Mouse (Mus musculus): Measurements from ENCODE around the gene Npsr1. TPM values are rescaled to one million over a fixed set of nuclear protein-coding genes. Genes with fewer than 3 reads are reported as not detected.

Gene Npsr1
- polyA plus RNA-seq, 1 experiment from 2014 or later: 0.55 TPM

DNA sequence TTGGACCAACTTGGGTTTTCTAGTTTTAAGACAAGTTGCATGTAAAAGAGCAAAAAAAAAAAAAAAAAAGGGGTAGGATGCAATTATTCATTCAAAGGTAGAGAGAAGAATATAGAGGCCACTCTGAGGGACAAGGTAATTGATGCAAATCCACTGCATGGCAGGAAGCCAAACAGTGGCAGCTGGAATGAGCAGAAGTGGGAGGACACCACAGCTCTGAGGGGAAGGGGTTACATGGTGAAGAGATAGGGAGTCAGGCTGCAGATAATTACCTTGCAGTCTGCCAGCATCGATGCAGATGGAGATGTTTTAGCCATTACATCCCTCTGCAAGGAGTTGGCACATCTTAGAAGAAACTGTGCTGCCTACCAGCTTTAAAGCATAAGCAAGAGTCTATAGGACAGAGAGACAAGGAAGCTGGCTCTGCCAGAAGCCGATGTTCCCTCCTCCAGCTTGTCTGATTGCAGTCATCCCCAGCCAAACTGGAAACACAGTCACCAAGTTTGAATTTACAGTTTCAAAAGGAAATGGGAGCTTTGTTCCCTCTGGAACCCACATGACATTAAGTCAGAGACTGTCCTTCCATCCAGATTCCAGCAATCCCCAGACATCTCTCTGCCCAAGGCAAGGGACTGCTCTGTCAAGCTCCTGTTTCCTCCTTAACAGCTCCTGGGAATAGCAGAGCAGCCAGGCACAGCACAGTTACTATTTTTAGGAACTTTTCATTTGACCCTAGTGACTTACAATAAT, 91.9 kb downstream of the Npsr1 start:
- 21% methylated on average over 2 of the region's 2 CpGs for WGBS
- Histone ChIP-seq H3K9ac (ENCODE audit: low read length) (no peak overlapping the region), H3K36me3 (ENCODE audit: control insufficient read depth, insufficient read depth, low read length) (no peaks in the 10 kb centered on the region), H3K4me1 (ENCODE audit: control insufficient read depth, insufficient read depth, low read length) (peaks cover 12% of the 10 kb centered on the region), H3K9me3 (replicated peaks; ENCODE audit: control insufficient read depth, low read length) (no peaks in the 10 kb centered on the region), H3K27me3 (replicated peaks; ENCODE audit: control insufficient read depth, insufficient read depth, low read length) (no peaks in the 10 kb centered on the region), H3K27ac (ENCODE audit: low read depth, low read length) (peak overlapping the region; percentile 61), H3K4me3 (ENCODE audit: low read depth, low read length) (no peak overlapping the region), H3K4me2 (ENCODE audit: low read length) (no peak overlapping the region)
- ATAC-seq: peak; percentile 79
- DNase-seq (ENCODE audit: low spot score): peak; percentile 78

DNA sequence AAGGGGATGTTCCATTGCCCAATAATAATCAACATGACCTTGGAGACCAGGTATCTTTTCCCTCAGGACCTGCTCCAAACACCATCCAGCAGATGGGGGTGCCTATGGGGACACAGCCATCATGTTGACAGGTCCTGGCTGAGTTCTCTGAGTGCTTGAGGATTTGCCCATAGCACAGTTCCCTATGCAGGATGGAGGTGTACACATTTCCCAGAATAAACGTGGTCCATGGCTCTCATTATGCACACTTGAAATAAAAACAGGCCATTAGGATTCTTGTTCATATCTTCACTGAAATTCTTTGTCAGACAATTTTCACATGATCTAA, 92.4 kb downstream of the Npsr1 start:
- ATAC-seq (no peak), DNase-seq (ENCODE audit: low spot score) (peak; percentile 19)
- H3K9ac ChIP-seq (ENCODE audit: low read length): no peak overlapping the region
- H3K4me3 ChIP-seq (ENCODE audit: low read depth, low read length): no peak overlapping the region
- no peaks in the 10 kb centered on the region for H3K27me3 ChIP-seq (replicated peaks; ENCODE audit: control insufficient read depth, insufficient read depth, low read length)
- peaks cover 12% of the 10 kb centered on the region for H3K4me1 ChIP-seq (ENCODE audit: control insufficient read depth, insufficient read depth, low read length)
- 20% methylated on average over 1 of the region's 1 CpGs for WGBS
- peak overlapping the region; percentile 61; the same call in 1 of the 2 replicates for H3K27ac ChIP-seq (ENCODE audit: low read depth, low read length)
- no peaks in the 10 kb centered on the region for H3K36me3 ChIP-seq (ENCODE audit: control insufficient read depth, insufficient read depth, low read length)
- H3K9me3 ChIP-seq (replicated peaks; ENCODE audit: control insufficient read depth, low read length): no peaks in the 10 kb centered on the region
- H3K4me2 ChIP-seq (ENCODE audit: low read length): no peak overlapping the region

DNA sequence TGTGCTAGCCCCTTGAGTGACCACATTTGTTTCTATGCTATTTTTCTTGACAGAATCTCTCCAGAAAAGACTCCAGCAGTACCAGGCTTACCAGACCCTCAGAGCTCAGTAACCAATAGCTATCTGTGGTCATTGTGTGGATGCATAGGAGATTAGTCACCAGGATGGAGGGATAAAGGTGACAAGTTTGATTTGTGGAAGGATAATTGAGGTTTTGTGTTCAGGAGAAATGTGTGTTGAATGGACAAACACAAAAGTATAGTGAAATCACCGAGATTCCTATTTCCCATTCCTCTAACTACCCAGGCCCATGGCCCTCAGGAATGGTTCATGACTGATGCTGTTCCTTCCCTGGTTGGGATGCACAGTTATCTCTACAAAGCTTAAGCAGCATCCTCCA, 100.5 kb downstream of the Npsr1 start:
- ATAC-seq: no peak
- no peak overlapping the region for H3K9ac ChIP-seq (ENCODE audit: low read length)
- H3K9me3 ChIP-seq (replicated peaks; ENCODE audit: control insufficient read depth, low read length): no peaks in the 10 kb centered on the region
- H3K4me2 ChIP-seq (ENCODE audit: low read length): no peak overlapping the region
- H3K4me1 ChIP-seq (ENCODE audit: control insufficient read depth, insufficient read depth, low read length): no peaks in the 10 kb centered on the region
- H3K27ac ChIP-seq (ENCODE audit: low read depth, low read length): no peak overlapping the region
- DNase-seq (ENCODE audit: low spot score): no peak
- H3K27me3 ChIP-seq (replicated peaks; ENCODE audit: control insufficient read depth, insufficient read depth, low read length): no peaks in the 10 kb centered on the region
- H3K36me3 ChIP-seq (ENCODE audit: control insufficient read depth, insufficient read depth, low read length): no peaks in the 10 kb centered on the region
- no peak overlapping the region for H3K4me3 ChIP-seq (ENCODE audit: low read depth, low read length)
- 39% methylated on average over 1 of the region's 1 CpGs for WGBS

DNA sequence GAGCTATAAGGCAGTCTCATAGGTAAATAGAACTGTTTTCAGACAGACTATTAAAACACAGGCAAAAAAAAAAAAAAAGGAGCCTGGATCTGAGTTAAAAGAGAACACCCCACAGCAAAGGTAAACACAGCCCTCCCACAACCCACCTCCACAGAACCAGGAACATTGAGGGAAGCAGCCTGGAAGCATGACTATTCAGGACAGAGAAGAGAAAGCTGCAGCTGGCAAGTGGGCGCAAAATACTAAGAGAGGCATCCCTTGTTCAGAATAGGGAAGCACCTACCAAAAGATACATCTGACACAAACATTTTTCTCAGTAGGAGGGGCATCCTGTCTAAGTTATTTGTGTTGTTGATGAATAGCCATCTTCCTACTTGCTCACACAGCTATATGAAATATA, 113.8 kb downstream of the Npsr1 start:
- Histone ChIP-seq H3K27me3 (replicated peaks; ENCODE audit: control insufficient read depth, insufficient read depth, low read length) (no peaks in the 10 kb centered on the region), H3K27ac (ENCODE audit: low read depth, low read length) (no peak overlapping the region), H3K4me3 (ENCODE audit: low read depth, low read length) (no peak overlapping the region), H3K4me1 (ENCODE audit: control insufficient read depth, insufficient read depth, low read length) (no peaks in the 10 kb centered on the region), H3K36me3 (ENCODE audit: control insufficient read depth, insufficient read depth, low read length) (no peaks in the 10 kb centered on the region), H3K4me2 (ENCODE audit: low read length) (no peak overlapping the region), H3K9ac (ENCODE audit: low read length) (no peak overlapping the region), H3K9me3 (replicated peaks; ENCODE audit: control insufficient read depth, low read length) (no peaks in the 10 kb centered on the region)
- 96% methylated on average over 1 of the region's 1 CpGs for WGBS
- DNase-seq (ENCODE audit: low spot score) (no peak), ATAC-seq (no peak)

DNA sequence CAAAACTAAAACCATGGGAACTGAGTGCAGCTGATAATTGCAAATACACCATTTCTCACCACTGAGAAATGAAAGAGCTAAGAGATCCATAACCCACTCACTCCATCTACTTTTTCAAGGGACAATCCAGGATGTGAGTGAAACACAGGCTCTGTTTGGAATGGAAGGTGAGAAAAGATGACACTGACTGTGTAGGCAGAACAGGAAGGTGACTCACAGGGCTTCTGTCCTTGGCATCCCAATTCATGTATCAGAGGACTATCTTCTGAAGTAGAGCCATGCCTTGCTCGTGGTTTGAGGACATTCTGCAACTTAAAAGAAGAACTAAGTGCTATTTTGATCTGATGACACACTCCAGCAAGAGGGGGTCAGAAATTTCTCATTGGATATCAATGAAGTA, 119.9 kb downstream of the Npsr1 start:
- no peaks in the 10 kb centered on the region for H3K9me3 ChIP-seq (replicated peaks; ENCODE audit: control insufficient read depth, low read length)
- H3K4me1 ChIP-seq (ENCODE audit: control insufficient read depth, insufficient read depth, low read length): no peaks in the 10 kb centered on the region
- H3K36me3 ChIP-seq (ENCODE audit: control insufficient read depth, insufficient read depth, low read length): no peaks in the 10 kb centered on the region
- no peak overlapping the region for H3K9ac ChIP-seq (ENCODE audit: low read length)
- DNase-seq (ENCODE audit: low spot score): no peak
- 64% methylated on average over 1 of the region's 1 CpGs for WGBS
- H3K4me3 ChIP-seq (ENCODE audit: low read depth, low read length): no peak overlapping the region
- no peak overlapping the region for H3K27ac ChIP-seq (ENCODE audit: low read depth, low read length)
- H3K4me2 ChIP-seq (ENCODE audit: low read length): no peak overlapping the region
- ATAC-seq: no peak
- no peaks in the 10 kb centered on the region for H3K27me3 ChIP-seq (replicated peaks; ENCODE audit: control insufficient read depth, insufficient read depth, low read length)

DNA sequence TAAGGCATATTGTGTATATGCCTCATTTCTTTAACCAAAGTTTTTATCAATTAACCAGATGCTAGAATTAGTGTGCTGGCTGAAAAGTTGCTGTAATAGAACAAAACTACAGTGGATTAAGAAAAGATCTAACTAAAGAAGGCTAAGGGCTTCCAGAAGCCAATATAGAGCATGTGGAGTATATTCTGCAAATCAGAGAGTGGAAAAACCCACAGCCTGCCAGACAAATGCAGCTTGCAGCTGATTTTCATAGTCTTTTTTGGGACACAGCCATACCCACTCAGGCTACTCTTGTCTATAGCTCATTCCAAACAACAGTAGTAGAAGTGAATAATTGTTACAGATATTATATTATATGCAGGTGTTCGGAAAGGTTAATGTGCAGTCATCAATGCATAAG, 138.7 kb downstream of the Npsr1 start:
- H3K4me2 ChIP-seq (ENCODE audit: low read length): no peak overlapping the region
- 91% methylated on average over 1 of the region's 1 CpGs for WGBS
- no peak overlapping the region for H3K27ac ChIP-seq (ENCODE audit: low read depth, low read length)
- DNase-seq (ENCODE audit: low spot score) (no peak), ATAC-seq (no peak)
- no peaks in the 10 kb centered on the region for H3K27me3 ChIP-seq (replicated peaks; ENCODE audit: control insufficient read depth, insufficient read depth, low read length)
- H3K36me3 ChIP-seq (ENCODE audit: control insufficient read depth, insufficient read depth, low read length): no peaks in the 10 kb centered on the region
- no peaks in the 10 kb centered on the region for H3K4me1 ChIP-seq (ENCODE audit: control insufficient read depth, insufficient read depth, low read length)
- no peak overlapping the region for H3K4me3 ChIP-seq (ENCODE audit: low read depth, low read length)
- no peaks in the 10 kb centered on the region for H3K9me3 ChIP-seq (replicated peaks; ENCODE audit: control insufficient read depth, low read length)
- H3K9ac ChIP-seq (ENCODE audit: low read length): no peak overlapping the region

DNA sequence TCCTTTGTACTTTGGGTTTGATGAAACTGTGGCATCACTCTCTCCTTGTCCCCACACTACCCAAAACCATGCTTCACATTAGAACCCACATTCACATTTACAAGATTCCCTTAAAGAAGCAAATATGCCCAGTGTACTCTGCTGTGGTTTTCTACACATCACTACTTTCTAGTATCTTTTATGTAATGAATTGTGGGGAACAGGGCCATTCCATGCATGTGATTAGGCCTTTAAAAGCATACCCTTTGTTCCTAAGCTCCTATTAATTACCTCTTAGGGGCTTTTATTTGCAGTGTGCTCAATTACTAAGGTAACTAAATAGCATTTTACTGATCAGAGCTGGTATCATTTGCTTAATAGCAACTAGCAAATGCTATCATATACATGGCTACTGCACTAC, 149.8 kb downstream of the Npsr1 start:
- Histone ChIP-seq H3K27me3 (replicated peaks; ENCODE audit: control insufficient read depth, insufficient read depth, low read length) (no peaks in the 10 kb centered on the region), H3K4me2 (ENCODE audit: low read length) (no peak overlapping the region), H3K9ac (ENCODE audit: low read length) (no peak overlapping the region), H3K4me3 (ENCODE audit: low read depth, low read length) (no peak overlapping the region), H3K9me3 (replicated peaks; ENCODE audit: control insufficient read depth, low read length) (no peaks in the 10 kb centered on the region), H3K4me1 (ENCODE audit: control insufficient read depth, insufficient read depth, low read length) (no peaks in the 10 kb centered on the region), H3K27ac (ENCODE audit: low read depth, low read length) (no peak overlapping the region), H3K36me3 (ENCODE audit: control insufficient read depth, insufficient read depth, low read length) (no peaks in the 10 kb centered on the region)
- ATAC-seq (no peak), DNase-seq (ENCODE audit: low spot score) (no peak)

DNA sequence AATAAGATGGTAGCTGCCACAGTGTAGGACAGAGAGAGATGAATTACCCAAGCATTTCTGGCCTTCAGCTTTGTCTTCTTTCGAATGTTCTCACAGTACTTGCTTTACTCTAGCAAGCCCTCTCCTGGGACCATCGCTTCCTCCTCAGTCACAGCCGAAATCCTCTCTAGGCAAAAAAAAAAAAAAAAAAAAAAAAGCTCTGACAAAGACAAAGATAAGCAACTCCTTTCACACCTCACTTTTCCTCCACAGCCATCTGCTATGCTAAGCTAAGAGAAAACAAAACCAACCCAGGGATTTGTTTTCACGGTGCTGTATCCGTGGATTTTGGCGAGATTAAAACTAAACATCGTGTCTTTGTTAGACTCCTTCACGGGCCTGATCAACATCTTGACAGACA, 156.4 kb downstream of the Npsr1 start:
- H3K27ac ChIP-seq (ENCODE audit: low read depth, low read length): no peak overlapping the region

DNA sequence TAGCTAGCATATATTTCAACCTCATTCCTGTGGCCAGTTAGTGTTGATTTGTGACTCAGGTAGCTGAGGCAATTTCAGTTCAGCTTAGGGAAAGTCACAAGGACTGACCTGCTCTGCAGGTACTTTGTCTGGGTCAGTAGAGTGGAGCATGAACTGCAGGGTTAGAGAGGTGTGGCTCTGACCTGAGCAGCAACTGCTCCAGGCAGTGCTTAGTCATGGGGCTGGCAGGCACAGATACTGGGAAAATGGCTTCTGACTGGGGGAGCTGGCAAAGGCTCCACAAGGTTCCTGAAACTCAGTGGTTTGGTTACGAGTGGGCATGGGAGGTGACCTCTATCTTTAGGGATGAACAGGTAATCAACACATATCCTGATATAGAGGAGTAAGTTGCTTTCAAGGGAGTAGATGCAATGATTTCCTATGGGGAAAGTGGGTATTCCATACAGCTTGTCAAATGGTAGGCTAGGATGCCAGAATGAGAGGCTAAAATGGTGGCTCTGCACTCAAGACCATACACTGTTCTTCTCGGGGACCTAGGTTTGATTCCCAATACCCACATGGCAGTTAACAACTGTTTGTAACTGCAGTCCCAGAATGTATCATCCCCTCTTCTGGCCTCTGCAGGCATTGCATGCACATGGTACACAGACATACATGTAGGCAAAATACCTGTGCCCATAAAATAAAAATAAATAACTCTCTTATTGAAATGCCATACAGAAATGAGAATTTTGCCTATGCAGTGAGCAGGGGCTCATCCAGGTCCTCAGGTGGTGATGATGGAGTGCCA, 182.9 kb downstream of the Npsr1 start:
- Histone ChIP-seq H3K9ac (ENCODE audit: low read length) (no peak overlapping the region), H3K36me3 (ENCODE audit: control insufficient read depth, insufficient read depth, low read length) (no peaks in the 10 kb centered on the region), H3K4me1 (ENCODE audit: control insufficient read depth, insufficient read depth, low read length) (no peaks in the 10 kb centered on the region), H3K4me3 (ENCODE audit: low read depth, low read length) (no peak overlapping the region), H3K9me3 (replicated peaks; ENCODE audit: control insufficient read depth, low read length) (no peaks in the 10 kb centered on the region), H3K27me3 (replicated peaks; ENCODE audit: control insufficient read depth, insufficient read depth, low read length) (no peaks in the 10 kb centered on the region), H3K4me2 (ENCODE audit: low read length) (no peak overlapping the region), H3K27ac (ENCODE audit: low read depth, low read length) (no peak overlapping the region)
- DNase-seq (ENCODE audit: low spot score) (no peak), ATAC-seq (no peak)
- 83% methylated on average over 2 of the region's 2 CpGs for WGBS

More for the DNA sequence above, 156.4 kb downstream of the Npsr1 start:
- H3K27me3 ChIP-seq (replicated peaks; ENCODE audit: control insufficient read depth, insufficient read depth, low read length): no peaks in the 10 kb centered on the region
- no peak overlapping the region for H3K4me3 ChIP-seq (ENCODE audit: low read depth, low read length)
- DNase-seq (ENCODE audit: low spot score) (peak; percentile 26), ATAC-seq (no peak)
- H3K4me2 ChIP-seq (ENCODE audit: low read length): no peak overlapping the region
- H3K4me1 ChIP-seq (ENCODE audit: control insufficient read depth, insufficient read depth, low read length): no peaks in the 10 kb centered on the region
- no peaks in the 10 kb centered on the region for H3K9me3 ChIP-seq (replicated peaks; ENCODE audit: control insufficient read depth, low read length)
- H3K36me3 ChIP-seq (ENCODE audit: control insufficient read depth, insufficient read depth, low read length): no peaks in the 10 kb centered on the region
- 62% methylated on average over 8 of the region's 8 CpGs for WGBS
- H3K9ac ChIP-seq (ENCODE audit: low read length): no peak overlapping the region
